ENCODE assay signal across 10 mouse cellular contexts in genomic region chr2:178498409-178498808, GRCm38 (mm10).
A peak's percentile ranks its signal among the peaks of the same experiment; 100 is the strongest.
DNase-seq lines count a peak whose midpoint lies in the region; ATAC-seq and TF ChIP-seq lines count a peak whose summit lies in the region.
"Had no signal": no experiment of that assay in that cellular context is flagged by ENCODE, and none has a peak within 500 bp of the region (broad histone marks: within the 10 kb centered on the region; RNA-seq: fewer than 3 reads in every experiment).

No protein-coding gene starts in this region.

- H3K9me3 ChIP-seq in hindbrain, postnatal 0 days (ENCODE audit: low read length) = 0 out of 2 replicates have a peak, but pooled peaks cover 4% of the 10 kb centered on the region
- no peaks in the 10 kb centered on the region for H3K9me3 ChIP-seq in hindbrain, embryonic 10.5 days
- H3K9me3 ChIP-seq in forebrain, postnatal 0 days (ENCODE audit: low read length) = no peaks in the 10 kb centered on the region
- H3K9me3 ChIP-seq: embryonic facial prominence, embryonic 15.5 days had no signal

- no peak overlapping the region for H3K9ac ChIP-seq in hindbrain, postnatal 0 days (replicated peaks; ENCODE audit: low read length)
- H3K9ac ChIP-seq in forebrain, postnatal 0 days = no peak overlapping the region
- H3K9ac ChIP-seq: embryonic facial prominence, embryonic 15.5 days; limb, embryonic 12.5 days had no signal

- H3K27me3 ChIP-seq in hindbrain, postnatal 0 days (ENCODE audit: insufficient read depth, low read length) = no peaks in the 10 kb centered on the region
- no peaks in the 10 kb centered on the region for H3K27me3 ChIP-seq in hindbrain, embryonic 10.5 days (ENCODE audit: insufficient read depth, poor library complexity, severe bottlenecking)
- no peaks in the 10 kb centered on the region for H3K27me3 ChIP-seq in forebrain, postnatal 0 days (ENCODE audit: insufficient read depth, low read length)

- H3K27ac ChIP-seq in hindbrain, postnatal 0 days = no peak overlapping the region
- no peak overlapping the region for H3K27ac ChIP-seq in hindbrain, embryonic 10.5 days
- no peak overlapping the region for H3K27ac ChIP-seq in forebrain, postnatal 0 days (ENCODE audit: low read depth, low read length)
- H3K27ac ChIP-seq: embryonic facial prominence, embryonic 15.5 days; limb, embryonic 12.5 days had no signal

- TF ChIP-seq CTCF in hindbrain, postnatal 0 days (IDR thresholded peaks at IDR 0.05; ENCODE audit: low read depth) = no peak
- TF ChIP-seq CTCF in forebrain, postnatal 0 days (IDR thresholded peaks at IDR 0.05; ENCODE audit: low read depth) = no peak

- WGBS in hindbrain, postnatal 0 days = 45% methylated on average over 5 of the region's 5 CpGs
- whole genome bisulfite sequencing in hindbrain, embryonic 10.5 days = 80% methylated on average over 5 of the region's 5 CpGs
- 32% methylated on average over 5 of the region's 5 CpGs for WGBS in forebrain, postnatal 0 days

- peak; percentile 59 for DNase-seq in hindbrain, postnatal 0 days (ENCODE audit: low spot score)
- no peak for DNase-seq in hindbrain, embryonic 10.5 days (ENCODE audit: low spot score)
- DNase-seq in adrenal gland, adult 8-10 months = peak; percentile 40
- DNase-seq in forebrain, postnatal 0 days = peak; percentile 76
- DNase-seq in kidney, postnatal 25 days = peak; percentile 49 to 57
- DNase-seq in retina, postnatal 1 day = peak; percentile 62
- no peak for DNase-seq in spleen, adult 12 weeks (ENCODE audit: low spot score)
- no peak for DNase-seq in urinary bladder, postnatal 25 days (ENCODE audit: low spot score)

- no peak overlapping the region for H3K4me2 ChIP-seq in hindbrain, postnatal 0 days (ENCODE audit: low read depth, low read length)
- H3K4me2 ChIP-seq in forebrain, postnatal 0 days (ENCODE audit: low read depth) = no peak overlapping the region
- H3K4me2 ChIP-seq: embryonic facial prominence, embryonic 15.5 days; limb, embryonic 12.5 days had no signal

- ATAC-seq in hindbrain, postnatal 0 days = peak; percentile 59; the same call in 1 of the 2 replicates
- ATAC-seq in forebrain, postnatal 0 days = peak; percentile 66; the same call in 1 of the 2 replicates

- H3K4me3 ChIP-seq in hindbrain, postnatal 0 days (ENCODE audit: low read length) = no peak overlapping the region
- no peak overlapping the region for H3K4me3 ChIP-seq in hindbrain, embryonic 10.5 days
- no peak overlapping the region for H3K4me3 ChIP-seq in forebrain, postnatal 0 days (ENCODE audit: low read depth, low read length)
- H3K4me3 ChIP-seq: embryonic facial prominence, embryonic 15.5 days; limb, embryonic 12.5 days had no signal

- H3K4me1 ChIP-seq in hindbrain, postnatal 0 days (ENCODE audit: insufficient read depth, low read length) = 0 out of 2 replicates have a peak, but pooled peaks cover 5% of the 10 kb centered on the region
- H3K4me1 ChIP-seq in hindbrain, embryonic 10.5 days (replicated peaks) = peaks cover 14% of the 10 kb centered on the region; the same call in 1 of the 2 replicates
- H3K4me1 ChIP-seq in forebrain, postnatal 0 days (ENCODE audit: insufficient read depth) = no peaks in the 10 kb centered on the region

- H3K36me3 ChIP-seq in hindbrain, postnatal 0 days (ENCODE audit: insufficient read depth, low read length) = no peaks in the 10 kb centered on the region
- no peaks in the 10 kb centered on the region for H3K36me3 ChIP-seq in hindbrain, embryonic 10.5 days
- no peaks in the 10 kb centered on the region for H3K36me3 ChIP-seq in forebrain, postnatal 0 days (ENCODE audit: insufficient read depth)
- H3K36me3 ChIP-seq: embryonic facial prominence, embryonic 15.5 days; limb, embryonic 12.5 days had no signal

Comparison
In these comparisons a context has a peak if more than half of its experiments do, and no peak if none do; other contexts are left out.
1. DNase-seq: peak in hindbrain, postnatal 0 days (single experiment), adrenal gland, adult 8-10 months (single experiment), forebrain, postnatal 0 days (single experiment), kidney, postnatal 25 days (2 of 2) and retina, postnatal 1 day (single experiment); none in hindbrain, embryonic 10.5 days (single experiment), spleen, adult 12 weeks (single experiment) and urinary bladder, postnatal 25 days (single experiment).